In the genomic region with DNA sequence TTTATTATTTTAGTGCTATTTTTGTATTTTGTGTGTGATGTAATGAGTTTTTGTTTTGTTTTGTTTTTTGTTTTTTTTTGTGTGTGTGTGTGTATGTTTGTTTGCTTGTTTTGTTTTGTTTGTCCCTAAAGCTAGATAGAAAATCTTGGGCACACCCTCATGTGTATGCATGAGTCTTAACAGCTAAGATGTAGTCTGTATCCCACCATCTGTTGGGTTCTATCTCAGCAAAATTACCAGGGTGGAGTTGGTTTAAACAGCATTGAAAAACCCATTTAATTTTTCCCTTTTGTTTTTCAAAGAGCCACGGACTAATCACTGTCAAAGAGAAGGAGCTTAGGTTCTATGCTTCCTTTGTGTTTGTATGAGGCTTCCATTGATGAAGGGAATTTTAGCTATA, we compare ENCODE assay signal across 22 mouse cellular contexts.
"Had no signal": no experiment of that assay in that cellular context is flagged by ENCODE, and none has a peak within 500 bp of the region (broad histone marks: within the 10 kb centered on the region; RNA-seq: fewer than 3 reads in every experiment).

No protein-coding gene starts in this region.

- H3K27ac ChIP-seq: kidney, embryonic 15.5 days; limb, embryonic 12.5 days; limb, embryonic 15.5 days; liver, embryonic 14.5 days; macrophage; midbrain, embryonic 12.5 days; midbrain, embryonic 15.5 days; neural tube, embryonic 12.5 days; neural tube, embryonic 15.5 days; stomach, embryonic 15.5 days had no signal

- H3K27me3 ChIP-seq: kidney, embryonic 15.5 days; limb, embryonic 12.5 days; limb, embryonic 15.5 days; midbrain, embryonic 12.5 days; midbrain, embryonic 15.5 days; neural tube, embryonic 12.5 days; neural tube, embryonic 15.5 days; stomach, embryonic 15.5 days had no signal

- H3K9ac ChIP-seq: kidney, embryonic 15.5 days; limb, embryonic 12.5 days; limb, embryonic 15.5 days; liver, embryonic 14.5 days; liver, postnatal 0 days; lung, embryonic 14.5 days; midbrain, embryonic 12.5 days; midbrain, embryonic 15.5 days; neural tube, embryonic 12.5 days; neural tube, embryonic 15.5 days; stomach, embryonic 15.5 days had no signal

- H3K4me2 ChIP-seq: kidney, embryonic 15.5 days; limb, embryonic 12.5 days; limb, embryonic 15.5 days; liver, embryonic 11.5 days; lung, embryonic 14.5 days; midbrain, embryonic 12.5 days; midbrain, embryonic 15.5 days; neural tube, embryonic 12.5 days; neural tube, embryonic 15.5 days; stomach, embryonic 15.5 days had no signal

- H3K4me1 ChIP-seq: kidney, embryonic 15.5 days; limb, embryonic 12.5 days; limb, embryonic 15.5 days; midbrain, embryonic 12.5 days; midbrain, embryonic 15.5 days; neural tube, embryonic 12.5 days; neural tube, embryonic 15.5 days; stomach, embryonic 15.5 days had no signal

- H3K36me3 ChIP-seq: kidney, embryonic 15.5 days; limb, embryonic 12.5 days; limb, embryonic 15.5 days; midbrain, embryonic 12.5 days; midbrain, embryonic 15.5 days; neural tube, embryonic 12.5 days; neural tube, embryonic 15.5 days; stomach, embryonic 15.5 days had no signal

- ATAC-seq: liver, postnatal 0 days; lung, postnatal 0 days; midbrain, embryonic 15.5 days had no signal

- H3K9me3 ChIP-seq: kidney, embryonic 15.5 days; limb, embryonic 12.5 days; limb, embryonic 15.5 days; midbrain, embryonic 12.5 days; midbrain, embryonic 15.5 days; neural tube, embryonic 12.5 days; neural tube, embryonic 15.5 days; stomach, embryonic 15.5 days had no signal

- H3K4me3 ChIP-seq: kidney, embryonic 15.5 days; limb, embryonic 12.5 days; limb, embryonic 15.5 days; midbrain, embryonic 12.5 days; midbrain, embryonic 15.5 days; neural tube, embryonic 12.5 days; neural tube, embryonic 15.5 days; stomach, embryonic 15.5 days had no signal

- DNase-seq: kidney, postnatal 10 days; kidney, postnatal 36 days; left cerebral cortex, postnatal 4 days; liver, postnatal 0 days; lung, embryonic 14.5 days; right cerebral cortex, adult 18-20 months; right cerebral cortex, postnatal 14 days; spleen, adult 18-20 months; thymus, adult 18-20 months; thymus, postnatal 4 days had no signal
